Mouse (Mus musculus): ENCODE measurements at regions not wholly inside any gene's neighbourhood (a gene's known extent, or its start where the extent isn't known, plus 50 kb on each side); places are given as distances from the start of the nearest gene placed in this dataset.

DNA sequence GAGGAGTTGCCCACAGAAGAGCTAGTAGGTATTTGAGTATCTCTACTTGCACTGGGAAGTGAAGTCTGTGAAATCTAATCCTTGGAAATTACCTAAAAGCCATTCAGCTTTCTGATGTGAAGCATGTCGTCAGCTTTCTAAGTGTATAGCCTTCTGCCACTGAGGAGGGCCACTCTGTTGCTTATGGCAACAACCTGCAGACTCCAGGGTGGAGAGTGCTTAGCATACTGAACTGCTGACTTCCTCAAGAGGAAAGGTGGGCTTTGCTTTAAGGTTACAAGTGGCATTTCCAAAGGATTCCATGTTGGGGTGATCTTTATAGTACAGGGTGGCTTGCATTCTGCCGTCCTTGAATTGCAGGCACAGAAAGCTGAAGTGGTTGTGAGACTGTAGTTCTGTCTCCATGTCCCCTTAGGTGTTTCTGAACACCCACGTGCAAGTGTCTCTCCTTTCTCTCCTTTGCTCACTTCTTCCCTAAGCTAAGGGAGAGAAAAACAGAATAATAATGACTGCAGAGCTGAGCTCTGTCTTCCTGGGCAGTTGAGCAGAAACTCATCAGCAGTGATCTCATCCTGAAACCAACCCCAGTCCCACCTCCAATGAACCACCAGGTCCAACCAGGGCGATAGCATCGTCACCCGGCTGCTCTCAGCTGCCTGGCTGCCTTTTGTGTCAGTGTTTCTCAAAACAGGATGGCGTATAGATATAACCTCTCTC is 292.3 kb upstream of the Nrp1 start:
- DNase-seq: no peak

DNA sequence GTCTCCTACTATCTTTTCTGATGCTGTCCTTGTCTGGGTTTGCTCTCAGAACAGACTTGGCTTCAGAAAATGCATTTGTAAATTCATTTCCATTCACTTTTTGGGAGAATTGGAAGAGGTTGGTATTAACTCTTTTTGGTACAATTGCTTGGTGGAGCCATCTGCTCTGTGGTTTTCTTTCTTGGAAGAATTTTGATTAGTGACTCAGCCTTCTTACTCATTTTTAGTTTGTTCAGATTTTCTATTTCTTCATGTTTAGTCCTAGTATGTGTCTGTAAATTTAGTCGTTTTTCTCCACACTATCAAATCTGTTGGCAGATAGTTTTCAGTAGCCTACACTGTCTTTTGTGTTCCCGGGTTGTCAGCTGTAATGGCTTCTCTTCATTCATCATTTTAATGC is 288.7 kb upstream of the Nrp1 start:
- no peak for DNase-seq

DNA sequence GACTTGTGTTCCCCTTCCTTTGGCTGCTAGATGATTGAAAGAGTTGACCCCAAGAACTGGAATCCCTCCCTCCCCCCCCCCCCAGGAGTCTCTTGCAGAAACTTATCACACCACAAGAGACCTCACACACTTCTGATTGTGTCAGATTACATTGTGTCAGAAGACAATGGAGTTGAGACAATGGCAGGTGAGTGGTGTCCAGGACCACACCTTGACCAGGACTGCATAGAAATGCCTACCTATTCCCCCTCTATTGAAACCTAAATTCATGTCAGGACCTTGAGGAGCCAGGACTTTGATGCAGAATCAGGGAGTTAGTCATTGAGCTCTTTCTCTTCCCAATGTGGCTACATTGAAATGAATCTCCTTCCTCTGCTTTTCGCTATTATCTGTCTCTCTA is 282.8 kb upstream of the Nrp1 start:
- DNase-seq: no peak

DNA sequence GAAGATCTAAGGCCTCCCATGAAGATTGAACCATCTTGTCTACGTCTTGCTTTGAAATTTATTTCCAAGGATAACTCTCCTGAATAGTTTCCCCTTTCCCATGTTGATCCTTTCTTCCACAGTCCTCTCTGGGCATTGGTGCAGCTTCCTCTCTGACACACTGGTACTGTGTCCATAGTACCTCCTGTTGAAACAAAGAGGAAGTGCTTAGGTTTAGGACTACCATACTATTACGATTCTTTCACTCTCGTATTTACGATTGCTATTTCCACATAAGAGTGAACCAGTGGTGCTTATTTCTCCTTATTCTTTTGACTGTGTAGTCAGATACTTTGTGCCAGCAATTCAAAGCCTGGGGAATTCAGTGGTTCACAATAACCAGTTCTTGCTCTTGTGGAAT is 282.2 kb upstream of the Nrp1 start:
- no peak for DNase-seq

DNA sequence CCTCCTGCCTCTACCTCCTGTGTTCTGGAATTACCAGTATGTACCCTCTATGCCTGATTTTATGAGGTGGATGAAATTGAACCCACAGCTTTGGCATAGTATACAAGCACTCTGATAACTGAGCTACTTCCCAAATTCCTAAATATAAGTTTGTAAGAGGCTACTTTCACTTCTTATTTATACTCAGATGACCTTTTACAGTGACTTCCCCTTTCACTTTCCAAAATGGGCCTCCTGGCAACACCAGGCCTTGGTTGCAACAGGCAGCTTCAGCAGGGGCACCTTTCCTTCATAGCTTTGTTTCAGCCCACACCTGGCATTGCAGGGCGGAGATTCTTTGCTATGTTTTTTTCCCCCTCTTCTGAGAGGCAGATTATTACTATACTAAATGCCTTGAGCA is 279.7 kb upstream of the Nrp1 start:
- DNase-seq: peak; percentile 51

DNA sequence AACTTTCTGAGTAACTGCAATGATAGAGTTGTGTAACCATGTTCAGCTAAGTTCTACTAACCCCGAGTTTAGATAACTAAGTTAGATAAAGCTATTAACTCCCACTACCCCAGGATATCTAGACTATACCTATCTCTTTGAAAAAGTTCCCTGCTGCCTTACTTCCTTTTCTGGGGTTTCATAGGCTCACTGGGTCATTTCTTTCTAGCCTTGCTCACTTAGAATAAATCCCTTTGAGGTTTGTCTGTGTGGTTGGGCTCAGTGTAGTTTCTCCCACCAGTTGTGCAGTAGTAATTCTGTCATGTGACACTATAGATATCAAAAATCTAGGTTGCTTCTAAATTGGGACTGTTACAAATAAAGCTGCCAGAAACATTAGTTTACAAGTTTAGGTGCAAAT is 272.6 kb upstream of the Nrp1 start:
- no peak for DNase-seq

DNA sequence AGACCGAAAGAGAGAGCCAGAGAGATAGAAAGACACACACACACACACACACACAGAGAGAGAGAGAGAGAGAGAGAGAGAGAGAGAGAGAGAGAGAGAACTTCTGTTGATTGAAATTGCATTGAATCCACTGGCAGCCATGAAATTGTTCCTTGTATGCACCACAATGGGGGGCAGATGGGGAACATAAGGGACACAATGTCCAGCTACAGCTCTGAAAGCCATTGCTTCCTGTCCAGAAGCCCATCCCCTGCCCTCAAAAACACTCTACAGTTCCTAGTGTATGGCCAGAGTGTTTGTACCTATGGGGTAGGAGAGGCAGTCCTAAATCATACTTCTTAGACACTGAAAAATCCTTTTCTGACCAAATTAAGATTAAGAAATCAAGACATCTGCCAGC is 270.9 kb upstream of the Nrp1 start:
- DNase-seq: no peak

DNA sequence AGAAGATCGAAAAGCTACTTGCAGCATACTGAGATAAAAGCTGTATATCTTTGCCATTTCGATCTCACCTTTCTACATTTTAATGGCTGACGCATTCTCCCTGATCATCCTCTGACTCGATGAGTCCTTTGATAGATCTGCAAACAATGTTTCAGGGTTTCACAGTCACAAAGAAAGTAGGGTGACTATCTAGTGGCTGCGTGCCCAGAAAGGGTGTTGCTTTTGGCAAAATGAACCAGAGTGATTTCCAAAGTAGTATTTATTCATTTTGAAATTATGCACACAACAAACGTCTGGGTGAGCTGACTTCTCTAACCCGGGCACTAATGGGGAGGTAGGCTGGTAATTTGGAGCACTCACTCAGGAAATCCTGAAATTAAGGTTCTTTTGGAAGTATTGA is 265.6 kb upstream of the Nrp1 start:
- peak; percentile 38 for DNase-seq

DNA sequence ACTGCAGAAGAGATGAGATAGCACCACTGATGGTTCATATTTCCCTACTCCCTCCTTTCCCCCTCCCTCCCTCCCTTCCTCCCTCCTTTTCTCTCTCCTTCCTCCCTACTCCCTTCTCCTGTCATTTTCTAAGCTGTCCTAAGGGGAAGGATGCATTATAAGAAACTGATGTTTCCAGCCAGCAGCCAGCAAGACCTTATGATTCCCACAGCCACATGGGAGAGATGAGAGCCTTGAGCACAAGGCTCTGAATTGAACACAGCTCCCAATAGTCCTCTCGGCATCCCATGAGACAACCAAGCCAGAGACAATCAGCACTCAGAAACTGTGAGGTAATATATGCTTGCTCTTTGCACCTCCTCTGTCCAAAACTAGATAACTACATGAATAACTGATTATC is 263.0 kb upstream of the Nrp1 start:
- DNase-seq: no peak

DNA sequence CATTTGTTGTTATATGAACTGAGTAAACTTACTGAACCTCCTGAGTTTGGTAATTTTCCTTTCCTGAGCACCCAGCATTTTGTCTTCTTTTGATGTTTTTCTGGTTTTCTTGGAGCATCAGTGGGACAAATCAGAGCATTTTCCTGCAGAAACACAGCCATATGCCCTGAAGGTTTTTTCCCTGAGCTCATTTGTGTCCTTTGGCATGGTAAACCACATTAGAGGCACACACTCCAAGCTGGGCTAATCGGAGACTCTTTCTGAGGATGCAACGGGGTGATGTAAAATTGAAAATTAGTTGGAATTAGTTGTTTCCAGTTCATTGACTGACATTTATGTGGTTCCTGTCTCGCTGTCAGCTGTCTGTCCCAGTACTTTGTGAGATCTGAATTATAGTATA is 260.8 kb upstream of the Nrp1 start:
- DNase-seq: no peak

DNA sequence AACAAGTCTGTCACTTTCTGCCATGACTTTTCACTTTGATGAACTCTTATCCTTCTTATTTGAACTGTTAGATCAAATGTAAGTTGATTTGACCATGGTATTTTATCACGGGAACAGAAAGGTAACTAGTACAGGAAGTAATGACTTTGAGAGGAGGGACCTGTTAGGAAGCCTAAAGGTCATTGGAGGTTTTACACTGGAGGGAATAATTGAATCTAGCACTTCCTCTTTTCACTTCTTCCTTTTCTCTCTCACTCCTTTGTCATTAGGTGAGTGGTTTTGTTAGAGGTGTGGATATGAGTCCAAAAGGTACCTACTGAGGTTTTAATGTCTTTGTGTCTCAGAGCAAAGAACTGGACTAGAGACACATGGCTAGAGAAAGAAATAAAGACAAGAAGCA is 255.0 kb upstream of the Nrp1 start:
- no peak for DNase-seq

DNA sequence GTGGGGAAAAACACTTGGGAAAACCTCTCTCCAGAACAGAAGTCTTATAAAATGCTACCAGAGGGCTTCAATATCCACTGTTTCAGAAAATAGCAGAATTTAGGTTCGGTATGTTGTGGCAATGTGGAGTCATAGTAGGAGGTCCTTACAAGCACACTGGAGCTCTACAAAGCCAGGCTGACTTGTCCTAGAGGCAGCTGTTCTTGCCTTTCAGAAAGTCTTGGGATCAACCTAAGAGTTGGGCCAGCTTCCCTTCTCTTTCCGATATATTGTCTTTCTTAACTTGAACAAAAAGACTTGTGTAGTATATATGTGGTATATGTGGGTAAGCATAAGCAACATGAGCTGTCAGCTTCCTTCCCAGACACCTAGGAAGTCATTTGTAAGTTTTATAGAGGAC is 251.8 kb upstream of the Nrp1 start:
- DNase-seq: no peak

DNA sequence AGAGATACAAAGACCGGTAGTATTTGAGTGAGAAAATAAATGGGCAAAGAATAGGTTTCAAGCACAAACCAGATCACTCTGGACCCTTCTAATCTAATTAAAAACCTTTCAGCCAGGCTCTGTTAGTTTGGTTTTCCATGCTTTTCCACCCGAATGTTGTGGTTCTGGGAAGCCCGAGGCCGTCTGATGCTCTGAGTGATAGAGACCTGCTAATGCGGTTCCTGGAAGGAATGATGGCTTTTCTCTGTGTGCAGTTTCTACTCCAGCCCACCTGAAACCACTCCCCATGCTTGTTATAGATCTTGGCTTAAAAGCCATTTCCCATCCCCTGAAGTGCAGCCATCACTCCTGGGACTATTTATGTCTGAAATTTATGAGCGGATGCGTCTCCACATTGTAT is 251.4 kb upstream of the Nrp1 start:
- no peak for DNase-seq

DNA sequence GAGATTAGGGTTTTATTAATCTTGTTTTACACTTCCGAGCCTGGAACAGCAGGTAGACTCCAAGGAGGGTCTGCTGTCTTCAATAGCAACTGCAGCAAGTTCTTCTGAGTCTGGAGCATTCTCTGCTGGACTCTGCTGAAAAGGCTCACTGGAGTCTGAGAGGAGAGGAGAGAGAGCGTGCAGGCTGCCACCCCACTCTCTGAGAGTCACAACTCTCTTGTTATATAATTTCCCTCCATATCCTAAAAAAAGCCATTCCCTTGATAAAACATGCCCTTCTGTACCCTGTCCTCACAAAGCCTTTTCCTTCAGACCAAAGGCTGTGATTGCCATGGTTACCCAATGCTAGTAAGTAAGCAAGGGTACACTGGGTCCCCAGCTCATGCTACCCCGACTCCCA is 249.4 kb upstream of the Nrp1 start:
- DNase-seq: no peak

DNA sequence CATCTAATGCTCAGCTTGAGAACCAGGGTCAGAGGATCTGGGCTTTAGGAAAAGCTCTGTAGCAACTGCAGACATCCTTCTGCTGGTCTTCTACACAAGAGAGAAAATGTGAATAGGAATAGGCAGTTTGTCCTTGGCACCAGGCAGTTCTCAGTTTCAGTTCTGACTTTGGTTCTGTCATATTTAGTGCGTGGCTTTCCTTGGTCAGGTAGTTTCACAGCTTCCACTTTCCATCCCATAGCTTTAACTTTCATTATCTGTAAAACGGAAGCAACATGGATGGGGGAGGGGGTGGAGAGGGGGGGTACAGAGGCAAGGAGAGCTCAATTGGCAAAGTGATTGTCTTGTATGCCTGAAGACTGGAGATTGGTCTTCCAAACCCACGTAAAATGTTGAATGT is 247.3 kb upstream of the Nrp1 start:
- DNase-seq: no peak

DNA sequence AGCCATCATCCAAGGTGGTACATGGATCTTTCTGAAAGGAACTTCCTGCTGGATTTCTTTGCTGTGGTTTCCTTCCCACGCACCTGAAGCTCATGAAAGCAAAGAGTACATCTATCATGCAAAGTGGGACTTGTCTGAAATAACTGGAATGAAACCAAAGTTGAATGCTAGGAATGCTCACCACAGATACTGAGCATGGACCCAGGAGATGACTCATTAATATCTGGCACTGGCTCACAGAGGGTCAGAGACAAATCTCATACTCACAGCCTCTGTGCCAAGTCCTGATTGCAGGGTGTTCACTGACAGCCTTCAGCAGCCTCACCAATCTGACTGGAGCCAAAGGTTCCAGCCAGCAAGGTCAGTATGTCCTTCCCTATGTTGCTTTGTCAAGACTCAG is 245.3 kb upstream of the Nrp1 start:
- DNase-seq: peak; percentile 74

DNA sequence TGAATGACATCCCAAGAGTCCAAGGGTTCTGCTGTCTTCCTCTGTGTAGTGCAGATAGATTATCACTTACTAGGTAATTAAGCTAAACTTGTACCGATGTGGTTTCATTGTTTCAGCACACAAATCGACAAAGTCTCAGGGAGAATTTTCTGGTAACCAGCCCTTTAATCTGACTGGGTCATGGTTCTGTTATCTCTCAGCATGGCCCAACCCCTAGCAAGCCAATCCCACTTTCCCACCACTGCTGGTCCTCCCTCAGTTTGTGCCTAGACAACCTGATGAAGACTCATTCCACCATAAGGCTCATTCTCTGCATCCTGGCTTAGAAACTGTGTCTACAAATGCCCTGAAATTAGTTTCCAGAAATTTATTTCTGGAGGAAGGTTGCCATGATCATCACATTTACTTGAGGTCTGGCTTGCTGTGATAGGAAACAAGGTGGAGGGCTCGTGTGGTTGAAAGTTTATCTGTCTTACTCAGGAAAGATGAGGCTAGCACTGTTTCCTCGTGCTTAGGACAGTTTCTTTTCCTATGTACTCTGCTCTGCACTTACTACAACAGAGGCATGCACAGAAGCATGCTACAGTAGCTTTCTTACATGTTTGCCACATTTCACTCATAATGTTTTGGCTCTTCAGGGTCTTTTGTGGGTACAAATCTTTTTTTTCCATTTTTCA is 217.0 kb upstream of the Nrp1 start:
- DNase-seq: no peak

DNA sequence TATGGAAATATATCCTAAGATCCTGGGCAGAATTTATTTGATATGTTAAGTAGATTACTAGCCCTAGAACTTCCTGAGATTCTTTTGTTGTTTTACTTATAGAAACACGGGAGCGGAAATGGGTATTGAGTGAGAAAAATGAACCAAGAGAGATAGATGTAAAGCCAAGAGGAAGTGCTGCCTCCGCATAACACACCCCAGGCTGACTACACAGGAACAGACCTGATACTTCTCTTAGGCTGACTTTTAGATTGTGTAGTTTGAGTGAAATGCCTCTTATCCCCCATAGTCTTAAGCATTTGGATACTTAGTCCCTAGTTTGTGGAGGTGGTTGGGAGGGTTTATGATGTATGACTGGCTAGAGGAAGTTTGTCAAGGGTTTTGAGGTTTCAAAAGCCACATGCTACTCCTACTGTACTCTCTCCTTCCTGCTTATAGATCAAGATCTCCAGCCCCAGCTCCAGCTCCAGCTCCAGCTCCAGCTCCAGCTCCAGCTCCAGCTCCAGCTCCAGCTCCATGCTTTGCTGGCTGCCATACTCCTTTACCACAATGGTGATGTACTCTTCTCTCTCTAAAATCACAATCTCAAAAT is 210.0 kb upstream of the Nrp1 start:
- no peak for DNase-seq

DNA sequence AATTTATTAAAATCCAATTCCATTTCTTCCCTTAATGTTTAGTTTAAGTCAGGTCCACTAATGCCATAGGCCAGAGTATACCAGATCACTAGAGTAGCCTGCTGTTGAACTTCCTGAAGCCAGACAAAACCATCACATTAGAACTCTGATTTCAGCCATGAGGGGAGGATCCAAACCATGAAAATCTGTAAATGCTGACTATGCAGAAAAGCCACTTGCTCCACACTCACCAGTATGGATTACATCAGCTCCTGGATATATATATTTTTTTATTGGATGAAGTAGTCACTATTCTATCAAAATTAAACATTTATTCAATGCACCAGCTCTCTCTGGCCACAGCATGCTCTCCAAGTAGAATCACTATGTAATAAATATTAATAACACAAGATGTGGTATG is 202.8 kb upstream of the Nrp1 start:
- no peak for DNase-seq

DNA sequence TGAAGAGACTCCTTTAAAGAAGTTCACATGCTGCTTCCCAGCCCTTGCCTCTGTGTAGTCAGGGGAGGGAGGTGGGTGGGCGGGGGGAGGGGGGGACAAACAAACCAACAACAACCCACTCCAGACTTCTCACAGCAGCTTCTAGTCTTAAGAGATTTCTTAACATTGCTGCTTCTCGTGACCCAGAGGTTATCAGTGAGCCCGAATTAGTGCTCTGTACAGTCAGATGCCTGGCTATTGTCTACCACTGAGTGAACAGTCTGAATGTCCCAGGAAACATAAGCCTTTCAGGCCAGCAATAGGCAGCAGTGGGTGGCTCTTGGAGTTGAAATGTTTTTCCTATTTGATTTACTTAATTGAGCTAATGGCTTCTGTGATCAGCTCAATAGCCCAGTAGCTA is 202.2 kb upstream of the Nrp1 start:
- DNase-seq: no peak

DNA sequence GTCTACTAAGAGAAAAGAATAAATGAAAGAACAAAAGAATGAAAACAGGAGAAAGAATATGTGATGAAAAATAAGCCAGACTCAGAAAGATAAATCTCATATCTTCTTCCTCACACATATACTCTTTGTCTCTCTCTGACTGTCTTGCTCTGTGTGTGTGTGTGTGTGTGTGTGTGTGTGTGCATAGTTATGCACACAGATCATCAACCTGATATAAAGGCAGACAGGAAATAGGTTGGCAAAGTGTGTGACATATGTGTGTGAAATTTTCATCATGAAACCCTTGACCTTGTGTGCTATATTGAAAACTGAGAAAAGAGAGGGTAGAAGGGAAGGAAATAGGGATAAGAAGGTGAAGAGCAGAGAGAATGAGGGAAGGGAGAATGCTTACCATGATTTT is 195.5 kb upstream of the Nrp1 start:
- DNase-seq: no peak

DNA sequence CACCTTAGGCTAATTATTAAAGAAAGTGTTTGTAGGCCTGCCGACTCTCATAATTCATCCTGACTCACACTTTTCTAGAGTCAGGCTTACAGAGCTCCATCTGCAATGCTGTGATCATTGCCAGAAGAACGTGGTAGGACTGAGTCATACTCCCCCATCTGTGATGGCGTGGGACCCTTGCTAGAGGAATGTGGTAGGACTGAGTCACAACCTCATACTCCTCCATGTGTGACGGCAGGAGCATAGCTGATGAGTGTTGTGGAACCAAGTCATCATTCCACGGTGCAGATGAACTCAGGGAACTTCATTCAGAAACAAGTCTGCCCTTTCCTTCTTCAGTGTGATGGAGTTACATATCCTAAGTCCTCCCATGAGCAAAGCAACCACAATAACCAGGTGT is 193.4 kb upstream of the Nrp1 start:
- no peak for DNase-seq

DNA sequence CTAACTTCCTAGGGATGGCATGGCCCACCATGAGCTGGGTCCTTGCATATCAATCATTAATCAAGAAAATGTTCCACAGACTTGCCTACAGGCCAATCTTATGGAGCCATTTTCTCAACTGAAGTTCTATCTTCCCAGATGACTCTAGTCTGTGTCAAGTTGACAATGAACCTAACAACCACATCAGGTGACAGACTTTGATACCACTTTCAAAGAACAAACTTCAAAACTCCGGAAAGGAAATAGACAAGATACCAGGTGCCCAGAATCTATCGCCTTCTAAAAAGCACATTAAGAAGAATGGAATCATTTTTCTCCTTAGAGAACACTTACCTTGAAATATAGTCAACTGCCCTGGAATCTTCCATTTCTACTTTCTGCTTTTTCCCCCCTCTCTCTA is 192.8 kb upstream of the Nrp1 start:
- DNase-seq: no peak

DNA sequence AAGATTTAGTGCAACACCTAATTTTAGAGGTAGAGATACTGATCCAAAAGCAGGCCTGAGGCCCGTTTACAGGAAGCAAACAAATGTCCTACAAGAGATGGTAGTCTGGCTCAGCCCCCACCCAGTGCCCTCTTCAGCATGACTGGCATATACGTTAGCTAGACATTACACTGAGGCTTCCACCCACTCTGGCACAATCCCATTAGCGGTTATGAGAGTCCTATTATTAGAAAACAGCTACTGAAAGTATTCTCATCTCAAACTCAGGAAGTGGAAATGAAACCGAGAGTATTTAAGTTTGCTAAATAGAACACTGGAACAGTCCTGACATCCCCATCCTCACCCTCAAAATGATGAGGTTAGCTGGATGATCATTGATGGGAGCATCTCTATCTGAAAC is 192.3 kb upstream of the Nrp1 start:
- peak; percentile 8 for DNase-seq

DNA sequence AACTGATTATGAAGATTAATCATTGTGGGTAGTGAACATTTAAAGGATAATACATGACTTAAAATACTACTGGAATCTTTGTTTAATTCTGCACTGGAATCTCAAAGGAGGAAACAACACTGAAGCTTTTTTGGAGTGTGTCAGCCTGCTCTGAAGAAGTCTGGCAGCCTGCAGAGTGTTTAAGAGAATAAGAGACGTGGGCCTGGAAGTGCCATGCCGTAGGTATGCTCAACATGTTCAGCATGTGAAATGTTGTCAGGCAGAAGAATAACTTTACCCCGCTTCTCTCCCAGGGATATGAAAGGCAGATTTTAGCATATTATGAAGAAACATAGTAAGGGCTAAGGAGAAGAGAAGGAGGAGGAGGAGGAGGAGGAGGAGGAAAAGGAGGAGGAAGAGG is 189.6 kb upstream of the Nrp1 start:
- DNase-seq: no peak

All from lung, postnatal 36 days (tissue).